Mouse (Mus musculus) 3T3-L1 (cell line): ENCODE measurements around the gene Kat6b.
"Not testable (repeated sequence)": the region's sequence is repeated elsewhere in the genome, so short reads cannot be mapped to it uniquely, and the experiment has no call there.

Experiments used
- DNase-seq: peaks from one replicate; pipeline ENCODE4 v3.0.0-alpha.2; 2015; ENCODE audit warnings: low read depth, low spot score

Kat6b gene

DNA sequence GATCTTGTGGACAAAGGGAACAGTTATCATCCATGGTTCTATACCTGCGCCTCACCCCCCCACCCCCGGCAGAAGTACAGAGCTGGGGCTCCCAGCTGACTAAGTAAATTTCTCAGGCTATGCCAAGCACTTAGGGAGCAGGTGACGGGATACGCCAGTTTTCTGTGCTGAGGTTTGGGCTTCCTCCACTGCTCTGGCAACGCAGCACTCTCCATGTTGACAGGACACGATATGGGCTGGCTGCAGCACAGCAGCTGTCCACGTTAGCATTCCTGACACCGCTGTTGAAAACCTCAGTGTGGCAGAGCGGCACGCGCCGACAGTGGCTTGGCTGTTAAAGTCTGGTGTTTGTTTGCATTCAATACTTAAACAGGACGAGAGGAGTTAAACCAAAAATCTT is 177.9 kb downstream of the Kat6b start:
- DNase-seq: no peak

DNA sequence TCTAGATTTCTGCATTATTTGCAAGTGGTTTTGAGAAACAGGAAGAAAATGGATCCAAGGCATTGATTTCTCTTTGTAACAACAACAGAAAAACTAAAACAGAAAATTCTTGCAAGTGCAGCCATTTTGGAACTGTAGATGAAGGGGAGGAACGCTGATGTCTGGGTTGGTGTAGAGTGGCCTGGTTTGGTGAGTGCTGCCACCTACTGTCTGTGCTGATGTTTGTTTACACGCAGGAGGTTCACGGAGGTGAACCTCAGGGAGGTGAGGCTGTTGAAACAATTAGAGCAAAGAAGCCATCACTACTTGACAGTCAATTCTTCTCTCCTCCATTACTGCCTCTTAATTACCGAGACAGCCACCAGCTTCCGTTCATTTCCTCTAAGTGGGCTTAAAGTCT is 178.4 kb downstream of the Kat6b start:
- DNase-seq: peak; percentile 67

DNA sequence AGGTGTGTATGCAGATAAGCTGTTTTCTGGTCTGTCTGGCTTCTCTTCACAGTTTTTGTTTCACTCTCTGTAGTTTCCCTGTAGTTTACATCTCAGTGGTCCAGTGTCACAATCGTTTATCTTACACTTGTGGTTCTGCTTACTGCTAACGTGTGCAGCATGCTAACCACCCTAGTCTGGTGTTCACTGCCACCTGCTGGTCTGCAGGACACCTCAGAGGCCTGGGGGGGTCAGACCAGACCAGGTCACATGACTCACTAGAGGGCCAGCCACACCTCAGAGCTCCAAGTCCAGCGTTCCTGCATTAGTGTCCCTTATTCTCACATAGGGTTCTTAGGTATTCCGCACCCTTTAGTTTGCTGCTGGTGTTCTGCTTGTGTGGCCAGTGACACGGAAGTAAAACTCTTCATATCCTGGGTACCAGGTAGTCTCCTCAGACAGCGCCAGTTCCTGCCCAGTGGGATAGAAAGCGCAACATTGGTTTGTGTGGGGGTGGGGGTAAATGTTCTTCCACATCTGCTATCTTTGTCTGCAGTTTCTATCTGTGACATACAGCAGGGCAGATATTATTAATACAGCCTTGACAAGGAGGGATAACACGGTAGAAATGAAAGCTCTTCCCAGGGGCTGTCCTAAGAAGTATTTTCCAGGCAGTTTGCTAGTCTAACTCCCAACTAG is 181.4 kb downstream of the Kat6b start:
- DNase-seq: peak; percentile 32

DNA sequence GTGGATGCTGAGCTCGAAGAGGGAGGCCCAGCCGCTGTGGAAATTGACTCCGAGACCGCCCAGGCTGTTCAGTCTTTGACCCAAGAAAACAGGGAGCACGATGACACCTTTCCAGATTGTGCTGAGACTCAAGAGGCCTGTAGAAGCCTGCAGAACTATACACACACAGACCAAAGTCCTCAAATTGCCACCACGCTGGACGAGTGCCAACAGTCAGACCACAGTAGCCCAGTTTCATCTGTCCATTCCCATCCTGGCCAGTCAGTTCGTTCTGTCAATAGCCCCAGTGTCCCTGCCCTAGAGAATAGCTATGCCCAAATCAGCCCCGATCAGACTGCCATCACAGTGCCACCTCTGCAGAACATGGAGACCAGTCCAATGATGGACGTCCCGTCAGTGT is 188.0 kb downstream of the Kat6b start:
- DNase-seq: no peak

DNA sequence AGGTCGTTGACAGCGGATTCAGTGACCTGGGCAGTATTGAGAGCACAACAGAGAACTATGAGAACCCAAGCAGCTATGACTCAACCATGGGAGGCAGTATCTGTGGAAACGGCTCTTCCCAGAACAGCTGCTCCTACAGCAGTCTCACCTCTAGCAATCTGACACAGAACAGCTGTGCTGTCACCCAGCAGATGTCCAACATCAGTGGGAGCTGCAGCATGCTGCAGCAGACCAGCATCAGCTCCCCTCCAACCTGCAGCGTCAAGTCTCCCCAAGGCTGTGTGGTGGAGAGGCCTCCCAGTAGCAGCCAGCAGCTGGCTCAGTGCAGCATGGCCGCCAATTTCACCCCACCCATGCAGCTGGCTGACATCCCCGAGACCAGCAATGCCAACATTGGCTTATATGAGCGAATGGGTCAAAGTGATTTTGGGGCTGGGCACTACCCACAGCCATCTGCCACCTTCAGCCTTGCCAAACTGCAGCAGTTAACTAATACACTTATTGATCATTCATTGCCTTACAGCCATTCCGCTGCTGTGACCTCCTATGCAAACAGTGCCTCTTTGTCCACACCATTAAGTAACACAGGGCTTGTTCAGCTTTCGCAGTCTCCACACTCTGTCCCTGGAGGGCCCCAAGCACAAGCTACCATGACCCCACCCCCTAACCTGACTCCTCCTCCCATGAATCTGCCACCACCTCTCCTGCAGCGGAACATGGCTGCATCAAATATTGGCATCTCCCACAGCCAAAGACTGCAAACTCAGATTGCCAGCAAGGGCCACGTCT is 188.6 kb downstream of the Kat6b start:
- DNase-seq: no peak

DNA sequence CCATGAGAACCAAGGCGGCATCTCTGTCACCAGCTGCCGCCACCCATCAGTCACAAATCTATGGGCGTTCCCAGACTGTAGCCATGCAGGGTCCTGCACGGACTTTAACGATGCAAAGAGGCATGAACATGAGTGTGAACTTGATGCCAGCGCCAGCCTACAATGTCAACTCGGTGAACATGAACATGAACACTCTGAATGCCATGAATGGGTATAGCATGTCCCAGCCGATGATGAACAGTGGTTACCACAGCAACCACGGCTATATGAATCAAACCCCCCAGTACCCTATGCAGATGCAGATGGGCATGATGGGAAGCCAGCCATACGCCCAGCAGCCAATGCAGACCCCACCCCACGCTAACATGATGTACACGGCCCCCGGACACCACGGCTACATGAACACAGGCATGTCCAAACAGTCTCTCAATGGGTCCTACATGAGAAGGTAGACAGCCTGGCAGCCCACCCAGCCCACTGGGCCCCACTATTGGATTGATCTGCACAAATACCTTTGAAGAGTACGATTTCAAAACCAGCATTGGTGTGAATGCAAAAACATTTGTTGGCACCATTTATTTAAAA is 189.3 kb downstream of the Kat6b start:
- DNase-seq: not testable (repeated sequence)

DNA sequence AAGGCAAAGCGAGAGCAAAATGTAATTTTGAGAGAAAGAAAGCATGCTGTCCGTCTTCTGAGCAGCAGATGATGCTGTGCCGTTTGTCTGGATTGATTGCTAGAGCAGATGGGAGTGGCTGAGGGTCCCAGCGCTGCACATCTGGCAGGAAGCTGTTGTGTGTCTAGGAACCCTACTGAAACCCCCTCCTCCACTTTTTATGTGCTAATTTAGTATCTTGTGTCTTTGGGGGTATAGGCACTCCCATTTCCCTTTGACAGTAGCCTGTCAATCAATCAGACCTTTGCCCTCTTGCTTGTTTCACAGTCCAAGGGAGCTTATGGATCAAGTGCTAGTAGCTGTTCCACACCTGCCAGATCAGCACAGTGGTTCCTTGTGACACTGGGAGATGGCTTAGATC is 191.9 kb downstream of the Kat6b start:
- no peak for DNase-seq

DNA sequence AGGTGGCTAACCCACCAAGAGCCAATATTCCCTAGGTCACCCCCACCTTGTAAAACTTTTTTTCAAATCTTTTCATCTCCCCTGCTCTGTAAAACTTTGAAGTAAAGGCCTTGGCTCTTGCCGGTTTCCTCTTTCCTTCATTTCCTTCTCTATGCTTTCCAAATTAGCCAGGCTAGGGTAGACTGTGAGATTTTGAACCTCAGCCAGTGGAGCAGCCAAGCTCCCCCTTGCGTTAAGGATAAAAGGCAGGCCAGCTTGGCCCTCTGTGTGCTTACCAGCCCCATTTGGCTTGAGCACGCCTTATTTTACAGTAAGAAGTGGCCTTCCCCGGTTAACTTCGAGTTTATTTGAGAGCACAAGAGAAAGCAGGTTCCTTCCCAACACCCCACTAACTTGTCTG is 193.2 kb downstream of the Kat6b start:
- DNase-seq: no peak

DNA sequence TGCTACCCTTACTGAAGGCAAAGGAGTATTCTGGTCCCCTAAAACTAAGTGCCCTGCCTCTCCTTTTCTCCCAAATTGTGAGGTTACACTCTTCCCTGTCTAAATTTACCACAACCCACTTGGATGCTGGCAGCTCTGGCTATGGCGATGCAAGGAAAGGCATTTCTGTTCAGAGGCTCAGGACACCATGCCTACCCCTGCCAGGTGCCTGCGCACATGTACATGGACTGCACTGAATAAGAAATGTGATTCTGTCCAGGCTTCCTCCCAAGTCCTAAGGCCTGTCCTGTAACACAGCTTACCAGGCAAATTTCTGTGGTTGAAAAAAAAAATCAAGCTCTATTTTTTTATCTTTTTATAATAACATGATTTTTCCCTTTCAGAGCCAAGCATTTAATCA is 195.0 kb downstream of the Kat6b start:
- DNase-seq: no peak

DNA sequence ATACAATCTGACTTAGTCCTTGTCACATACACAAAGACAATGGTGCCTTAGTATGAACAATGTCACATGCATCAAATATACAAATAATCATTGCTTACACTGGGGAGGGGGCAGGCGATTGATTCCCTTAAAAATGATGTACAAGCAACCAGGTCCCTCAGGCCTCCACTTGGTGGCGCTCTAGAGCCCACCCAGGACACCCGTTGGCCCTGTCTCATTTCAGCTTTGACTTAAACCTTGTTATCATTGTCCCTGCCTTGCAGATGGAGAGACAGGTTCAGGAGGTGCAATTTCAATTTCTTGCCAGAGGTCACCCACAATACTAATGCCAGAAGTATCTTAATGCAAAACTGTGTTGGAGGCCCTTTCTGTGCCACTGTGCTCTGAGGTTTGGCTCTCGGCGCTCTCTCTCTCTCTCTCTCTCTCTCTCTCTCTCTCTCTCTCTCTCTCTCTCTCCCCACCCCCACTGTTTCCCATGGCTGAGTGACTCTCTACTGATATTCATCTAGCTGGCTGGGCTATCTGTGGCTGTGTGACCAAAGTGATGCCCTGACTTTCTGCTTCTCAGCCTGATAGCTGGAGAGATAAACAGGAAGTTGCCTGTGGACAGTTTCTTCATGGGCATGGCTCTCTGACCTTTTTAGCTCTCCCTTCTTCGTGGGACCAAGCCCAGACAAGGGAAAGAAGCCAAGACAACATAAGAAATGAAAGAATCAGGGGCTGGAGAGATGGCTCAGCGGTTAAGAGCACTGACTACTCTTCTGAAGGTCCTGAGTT is 197.5 kb downstream of the Kat6b start:
- DNase-seq: peak; percentile 48

DNA sequence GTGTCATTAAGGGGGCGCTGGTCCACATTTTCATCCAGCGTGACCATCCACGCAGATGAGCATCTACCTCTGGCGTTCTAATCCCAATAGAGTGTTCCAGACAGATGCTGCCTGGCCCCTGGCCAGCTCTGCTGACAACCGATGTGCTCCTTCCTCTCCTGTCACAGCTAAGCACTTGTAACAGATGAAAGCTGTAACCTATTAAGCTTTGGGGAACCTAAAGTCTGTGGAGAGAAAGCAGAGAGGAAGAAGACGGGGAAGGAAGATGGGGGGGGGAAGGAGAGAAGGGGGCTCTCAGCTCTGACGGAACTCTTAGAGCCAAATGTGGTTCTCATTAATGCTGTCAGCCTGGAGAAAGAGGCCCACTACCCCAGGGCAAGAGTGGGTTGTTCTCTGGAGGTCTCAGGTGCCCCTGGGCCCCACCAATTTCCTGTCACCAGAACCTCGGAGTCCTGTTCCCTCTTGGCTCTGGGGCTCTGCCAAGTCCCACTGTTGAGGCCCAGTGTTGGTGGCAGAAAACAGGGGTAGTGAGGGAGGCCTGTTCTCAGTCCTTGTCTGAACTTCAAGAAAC is 198.5 kb downstream of the Kat6b start:
- DNase-seq: no peak

DNA sequence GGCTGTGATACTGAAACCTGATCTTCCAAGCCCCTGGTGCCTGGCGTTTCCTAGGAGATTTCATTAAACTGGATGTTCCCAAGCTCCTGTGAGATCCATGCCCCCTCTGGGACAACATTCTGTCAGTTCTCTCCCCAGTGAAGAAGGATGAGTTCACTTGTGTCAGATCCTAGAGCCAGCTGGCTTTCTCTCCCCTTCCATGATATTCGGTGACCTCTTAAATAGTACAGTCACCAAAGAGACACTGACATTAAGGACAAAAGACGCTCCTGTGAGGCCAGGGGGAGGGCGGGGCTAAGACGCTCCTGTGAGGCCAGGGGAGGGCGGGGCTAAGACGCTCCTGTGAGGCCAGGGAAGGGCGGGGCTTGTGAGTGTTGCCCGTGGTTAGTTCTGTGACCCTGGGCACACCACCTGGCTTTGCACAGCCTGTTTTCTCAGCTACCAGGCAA is 201.5 kb downstream of the Kat6b start:
- peak; percentile 52 for DNase-seq

DNA sequence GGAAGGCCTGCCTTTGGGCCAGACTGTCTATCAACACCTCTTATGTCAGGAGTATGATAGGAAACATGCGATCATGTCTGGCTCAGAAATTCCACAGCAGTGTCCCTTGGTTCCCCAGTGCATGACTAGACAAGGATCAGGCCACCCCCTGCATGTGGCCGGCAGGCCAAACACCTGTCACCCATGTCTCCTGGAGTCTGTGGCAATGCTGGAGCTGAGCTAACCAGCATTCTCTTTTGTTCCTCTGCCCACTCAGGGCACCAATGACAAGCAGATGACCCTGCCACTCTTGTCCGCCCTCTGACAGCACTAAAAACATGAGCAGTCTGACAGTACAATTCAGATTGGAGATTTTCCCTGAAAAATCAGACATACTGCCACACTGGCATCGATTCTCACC is 202.6 kb downstream of the Kat6b start:
- DNase-seq: no peak

DNA sequence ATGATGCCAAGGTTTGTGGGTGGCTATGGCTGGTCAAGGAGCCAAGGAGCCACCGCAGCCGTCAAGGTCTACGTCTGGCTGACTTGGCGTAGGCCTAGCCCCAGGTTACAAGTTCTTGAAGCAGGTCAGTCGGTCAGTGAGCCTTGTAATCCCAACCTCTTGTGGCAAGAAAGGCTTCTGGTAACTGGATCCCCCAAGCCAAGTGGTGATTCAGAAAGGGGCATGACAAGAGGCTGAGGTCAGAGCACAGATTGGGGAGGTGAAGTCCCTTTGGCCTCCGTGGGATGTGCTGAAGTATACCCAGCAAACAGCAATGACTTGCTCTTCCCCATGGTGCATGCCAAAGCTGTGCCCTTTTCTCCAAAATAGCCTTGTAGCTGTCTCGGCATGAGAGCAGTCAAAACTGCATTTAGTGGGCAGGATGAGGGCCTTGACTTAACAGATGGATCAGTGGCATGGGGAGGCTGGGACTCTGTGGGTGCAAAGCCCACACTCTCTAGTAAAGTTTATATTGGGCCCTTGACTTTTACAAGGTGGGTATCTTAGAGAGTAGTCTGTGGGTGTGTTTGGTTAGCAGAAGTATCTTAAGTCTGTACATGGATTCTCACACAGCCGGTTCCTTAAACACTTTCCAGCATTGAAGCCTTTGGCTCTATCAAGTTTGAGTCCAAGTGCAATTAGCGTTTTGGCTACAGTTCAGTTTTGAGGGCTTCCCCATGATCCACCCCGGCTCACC is 204.3 kb downstream of the Kat6b start:
- DNase-seq: peak; percentile 30

DNA sequence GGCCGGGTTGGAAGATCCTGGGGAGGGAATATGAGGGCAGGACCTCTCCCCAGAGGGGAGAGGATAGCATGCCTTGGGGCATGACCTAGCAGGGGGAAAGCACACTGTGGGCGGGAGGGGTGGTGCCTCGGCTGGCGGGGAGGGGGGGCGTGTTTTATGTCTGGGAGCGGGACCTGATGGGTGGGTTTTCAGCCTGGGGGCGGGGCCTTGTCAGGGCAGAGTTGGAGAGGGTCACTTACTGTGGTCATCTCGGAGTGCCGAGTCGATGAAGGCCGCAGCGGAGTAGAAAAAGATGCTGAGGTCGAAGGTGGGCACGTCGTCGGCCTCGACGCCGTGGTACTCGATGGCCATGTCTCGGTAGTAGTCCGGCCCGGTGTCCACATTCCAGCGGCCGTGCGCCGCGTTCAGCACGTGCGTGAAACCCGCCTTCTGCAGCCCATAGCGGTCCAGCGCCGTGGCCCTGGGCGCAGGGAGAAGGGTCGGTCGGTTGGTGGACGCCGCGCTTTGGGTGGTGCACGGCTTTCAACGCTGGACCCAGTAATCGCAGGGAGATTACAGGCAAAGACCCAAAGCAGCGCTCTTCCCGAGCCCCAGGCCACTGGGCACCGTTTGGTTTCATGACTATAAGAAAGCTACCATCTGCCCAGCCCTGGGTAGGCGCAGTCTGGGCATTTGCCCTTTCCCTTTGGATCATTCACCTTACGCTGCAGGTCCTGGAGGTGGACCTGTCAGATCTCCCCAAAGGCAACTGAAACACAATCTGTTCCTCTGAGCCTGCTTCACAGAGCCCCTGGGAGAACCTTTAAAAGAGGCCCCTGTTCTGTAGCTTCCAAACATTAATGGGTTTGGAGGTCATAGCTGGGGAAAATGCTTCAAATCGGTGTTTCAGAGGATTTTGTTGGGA is 205.4 kb downstream of the Kat6b start:
- no peak for DNase-seq

DNA sequence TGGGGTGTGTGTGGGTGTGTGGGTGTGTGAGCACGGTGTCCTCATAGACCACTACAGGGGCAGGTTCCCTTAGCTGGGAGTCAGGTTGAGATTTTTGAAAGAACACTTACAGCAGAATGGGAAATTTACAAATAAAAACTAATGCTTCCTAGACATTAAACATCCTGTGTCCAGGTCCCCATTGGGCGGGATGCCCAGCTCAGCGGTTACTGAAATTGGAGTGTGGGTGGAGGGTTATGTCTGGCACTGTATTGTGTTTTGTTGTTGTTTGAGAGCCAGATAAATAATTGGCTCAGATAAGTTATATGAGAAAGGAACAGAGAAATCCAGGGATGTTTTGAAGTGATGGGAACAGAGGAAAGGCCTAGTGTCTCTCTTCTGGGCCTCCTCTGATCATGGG is 209.8 kb downstream of the Kat6b start:
- DNase-seq: no peak

DNA sequence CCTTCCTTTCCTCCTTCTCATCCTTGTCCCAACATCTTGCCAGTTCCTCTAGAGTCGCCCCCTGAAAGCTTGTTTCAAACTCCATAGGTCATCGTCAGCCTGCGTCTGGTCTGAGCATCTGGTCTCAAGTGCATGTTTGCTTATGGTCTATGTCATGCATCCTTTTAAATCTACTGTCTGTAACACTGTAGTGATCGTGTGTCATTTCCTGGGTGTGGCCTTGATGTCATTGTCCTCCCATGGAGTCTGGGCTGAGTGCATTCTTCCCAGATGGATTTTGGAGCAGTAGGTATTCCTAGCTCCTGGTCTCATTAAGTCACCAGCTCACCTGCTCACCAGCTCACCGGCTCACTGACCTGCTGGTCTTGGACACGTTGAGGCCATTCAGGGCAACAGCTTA is 213.8 kb downstream of the Kat6b start:
- DNase-seq: no peak

DNA sequence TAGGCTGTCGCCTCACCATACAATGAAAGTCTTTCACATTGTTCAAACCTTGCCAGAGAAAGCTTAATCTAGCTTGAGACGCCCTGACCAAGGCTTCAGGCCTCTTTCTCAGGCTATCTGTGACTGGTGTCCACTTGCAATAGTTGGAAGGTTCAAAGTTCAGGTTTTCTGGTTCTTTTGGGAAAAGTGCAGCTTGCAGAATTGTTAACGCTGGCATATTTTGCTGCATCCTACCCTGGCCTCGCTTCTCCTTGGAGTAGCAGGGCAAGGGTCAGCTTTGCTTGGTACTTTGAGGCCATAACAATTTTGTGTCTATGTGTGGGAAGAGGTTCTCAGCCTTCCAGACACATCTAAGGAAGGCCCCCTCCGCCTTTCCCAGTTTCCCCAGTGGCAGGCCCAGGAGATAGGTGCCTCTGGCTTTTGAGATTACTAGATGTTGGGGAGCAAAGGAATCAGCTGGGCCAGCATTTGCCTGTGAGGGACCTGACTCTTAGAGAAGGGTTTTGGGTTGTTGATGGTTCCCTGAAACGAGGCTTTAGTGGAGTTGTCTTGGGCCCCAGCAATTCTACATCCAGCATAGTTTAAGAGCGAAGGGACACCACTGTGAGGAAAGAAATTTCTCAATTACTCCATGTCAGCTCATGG is 215.1 kb downstream of the Kat6b start:
- DNase-seq: no peak

DNA sequence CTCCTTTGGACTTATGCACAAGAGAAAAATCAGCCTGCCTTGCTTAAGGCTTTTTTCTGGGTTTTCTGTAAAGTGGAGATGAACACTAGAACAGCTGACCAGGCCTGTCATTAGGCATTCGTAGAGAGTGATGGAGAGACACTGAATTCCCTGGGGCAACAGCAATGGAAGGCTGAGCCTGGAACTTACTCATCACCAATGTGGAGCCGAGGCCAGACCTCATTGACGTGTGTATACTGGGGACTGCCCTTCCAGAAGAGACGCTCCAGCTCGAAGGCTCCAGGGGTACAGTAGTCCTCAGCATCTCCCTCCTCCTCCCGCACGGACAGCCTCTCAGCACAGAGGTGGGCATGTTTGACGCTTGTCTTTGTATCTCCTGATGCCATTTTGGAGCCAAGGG is 221.5 kb downstream of the Kat6b start:
- DNase-seq: no peak

DNA sequence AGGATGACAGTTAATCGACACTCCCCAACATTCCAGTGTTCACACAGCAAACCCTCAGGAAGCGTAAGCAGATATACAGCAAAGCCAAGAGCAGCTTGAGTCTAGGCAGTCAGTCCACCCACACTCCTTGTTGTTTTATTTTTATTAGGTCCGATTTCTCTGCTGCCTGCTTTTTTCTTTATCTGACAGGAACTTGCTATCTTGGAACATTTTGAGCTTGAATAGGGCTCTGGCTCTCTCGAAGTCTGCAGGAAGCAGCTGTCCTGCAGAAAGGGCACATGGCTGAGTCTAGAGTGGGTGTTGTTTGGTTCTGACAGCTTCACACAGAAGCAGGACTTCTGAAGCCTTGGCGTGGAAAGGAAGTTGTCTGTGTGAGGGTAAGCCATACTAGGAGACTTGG is 222.0 kb downstream of the Kat6b start:
- no peak for DNase-seq
